Mouse (Mus musculus): ENCODE results near the gene Xkrx.

DNA sequence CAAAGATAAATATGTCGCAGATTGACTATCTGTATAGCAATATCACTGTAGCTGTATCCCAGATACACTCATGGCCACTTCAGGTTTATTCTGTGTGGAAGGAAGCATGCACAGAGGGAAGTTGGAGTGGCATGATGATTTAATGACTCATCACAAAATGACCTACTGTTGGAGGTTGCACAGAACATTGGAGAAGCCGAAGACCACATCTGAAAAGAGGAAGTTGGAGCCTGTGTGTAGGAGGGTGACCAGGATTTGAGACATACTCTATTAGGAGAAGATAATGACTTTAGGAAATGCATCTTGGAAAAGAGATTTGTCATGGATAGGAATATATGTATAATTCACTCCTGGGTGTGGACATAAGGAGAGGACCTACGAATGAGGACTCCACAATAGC lies 45.5 kb downstream of the Xkrx start:
- TF ChIP-seq CTCF (IDR thresholded peaks at IDR 0.05; ENCODE audit: low read depth), result no peak
- no peak for TF ChIP-seq EP300 (optimal IDR thresholded peaks at IDR 0.05)
